Mouse (Mus musculus) adrenal gland, adult 2 months (tissue): ENCODE measurements around the gene Gm6509. TPM values are rescaled to one million over a fixed set of nuclear protein-coding genes. Genes with fewer than 3 reads are reported as not detected.
"Not testable (repeated sequence)": the region's sequence is repeated elsewhere in the genome, so short reads cannot be mapped to it uniquely, and the experiment has no call there.

Experiments used
- DNase-seq: peaks from one replicate; pipeline ENCODE4 v3.0.0; 2021
- long read RNA-seq: library from polyadenylated mRNA; stranded (forward); transcript quantifications from one replicate; pipeline ENCODE4 v2.0.0, GENCODE M21; 2021
- polyA plus RNA-seq: library from polyadenylated mRNA; depleted of rRNA; stranded (reverse); fragments of >200 nt; gene quantifications from 2 replicates; pipeline ENCODE4 v1.2.3, GENCODE M21; 2012; rRNA removed
- total RNA-seq, 2 experiments: library from RNA; stranded (reverse); gene quantifications; 2 replicates each; pipeline ENCODE4 v1.2.3; 2021

The Gm6509 gene
- total RNA-seq = not detected
- not detected in 2 replicates for polyA plus RNA-seq
- long read RNA-seq = 0 reads

DNA sequence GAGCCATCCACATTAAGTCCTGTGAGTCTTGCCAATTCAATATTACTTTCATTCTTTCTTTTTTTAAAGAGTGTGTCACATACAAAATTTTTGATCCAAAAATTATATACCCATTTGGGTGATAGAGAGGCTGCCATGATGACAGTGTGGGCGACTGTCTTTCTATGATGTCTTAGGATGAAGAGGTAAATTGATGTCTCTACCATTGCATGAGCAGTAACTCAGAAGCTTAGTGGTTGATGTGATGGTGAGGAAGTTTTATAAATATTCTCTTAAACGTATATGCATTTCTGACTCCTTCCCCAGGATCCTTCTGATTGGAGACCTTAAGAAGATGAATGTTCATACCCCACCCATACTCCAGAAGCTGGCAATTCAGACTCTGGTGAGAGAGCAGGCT, at the start of gene Gm6509:
Gene Gm6509, plus strand, starts transcription at position 301 of the 400 bp plus-strand sequence.
- not testable (repeated sequence) for DNase-seq

DNA sequence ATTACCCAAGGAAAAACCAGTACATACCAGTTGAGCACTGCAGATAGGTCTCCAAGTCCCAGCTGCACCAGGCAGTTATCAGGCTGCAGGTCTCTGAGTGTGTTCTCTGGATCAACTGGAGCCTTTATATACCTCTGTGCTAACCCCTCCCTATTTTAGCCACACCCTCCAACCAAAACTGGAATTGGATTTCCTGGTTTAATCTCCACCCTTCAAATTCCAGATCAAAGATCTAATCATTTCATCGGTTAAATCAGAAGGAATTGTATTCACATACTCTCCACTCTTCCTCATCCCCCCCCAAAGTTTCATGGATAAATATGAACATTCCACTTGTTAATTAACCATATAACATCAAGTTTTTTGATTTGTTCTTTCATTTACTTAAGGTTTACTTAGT, 7.5 kb upstream of the Gm6509 start, which contains the start of gene Gm3147:
Gene Gm3147, minus strand, starts transcription at position 101 of the 400 bp plus-strand sequence.
- DNase-seq = not testable (repeated sequence)

DNA sequence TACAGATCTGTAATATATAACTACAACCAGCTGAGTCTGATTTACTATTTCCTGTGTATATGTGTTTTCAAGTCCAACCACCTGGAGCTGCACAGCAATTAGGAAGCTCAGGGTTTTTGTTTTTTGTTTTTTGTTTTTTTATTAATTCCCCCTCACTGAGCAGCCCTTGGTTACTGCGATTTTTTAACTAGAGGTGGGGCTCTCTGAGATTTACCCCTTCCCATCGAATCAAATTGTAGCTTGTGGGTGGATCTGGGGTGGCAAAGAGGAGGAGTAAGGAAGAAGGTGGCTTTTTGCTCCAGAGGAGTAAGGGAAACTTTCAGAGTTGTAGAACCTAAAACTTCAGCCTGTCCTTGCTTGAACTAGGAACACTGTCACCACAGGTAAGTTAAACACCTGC, 24.3 kb downstream of the Gm6509 start, which contains the start of gene Gm6205:
Gene Gm6205, plus strand, starts transcription at position 301 of the 400 bp plus-strand sequence.
- DNase-seq = not testable (repeated sequence)

Other genes starting within 250 kb of the Gm6509 start
- not detected for gene Gm7682, start 178.2 kb upstream of the Gm6509 start, total RNA-seq
- gene Gm7682, start 178.2 kb upstream of the Gm6509 start, polyA plus RNA-seq = not detected in 2 replicates
- gene Gm3139, start 97.7 kb upstream of the Gm6509 start, total RNA-seq = not detected
- not detected in 2 replicates for gene Gm3139, start 97.7 kb upstream of the Gm6509 start, polyA plus RNA-seq
- not detected for gene Gm3147, start 7.6 kb upstream of the Gm6509 start, total RNA-seq
- not detected in 2 replicates for gene Gm3147, start 7.6 kb upstream of the Gm6509 start, polyA plus RNA-seq
- not detected for gene Gm6205, start 24.4 kb downstream of the Gm6509 start, total RNA-seq
- gene Gm6205, start 24.4 kb downstream of the Gm6509 start, polyA plus RNA-seq = not detected in 2 replicates
- gene Gm3183, start 241.5 kb downstream of the Gm6509 start, total RNA-seq = not detected
- not detected in 2 replicates for gene Gm3183, start 241.5 kb downstream of the Gm6509 start, polyA plus RNA-seq